Mouse (Mus musculus) G1E (cell line): Measurements from ENCODE around the gene Nlk.

ENCODE experiments used
- CTCF ChIP-seq: IDR thresholded peaks from 2 replicates; pipeline ENCODE4 v1.5.1; 2012; ENCODE audit warnings: low read depth, low read length, inconsistent platforms, mixed read lengths
- GATA1 ChIP-seq: IDR thresholded peaks from 2 replicates; pipeline ENCODE4 v1.6.1; 2012; ENCODE audit warnings: borderline replicate concordance, low read length, inconsistent platforms, mixed read lengths
- GATA2 ChIP-seq: IDR thresholded peaks from 2 replicates; pipeline ENCODE4 v1.6.1; 2012; ENCODE audit warnings: low read depth, low read length, inconsistent platforms, borderline replicate concordance
- POLR2AphosphoS5 ChIP-seq: IDR thresholded peaks from 2 replicates; pipeline ENCODE4 v1.6.1; 2012; ENCODE audit warnings: low read depth, low read length, inconsistent platforms; ENCODE audit not compliant: insufficient replicate concordance

DNA sequence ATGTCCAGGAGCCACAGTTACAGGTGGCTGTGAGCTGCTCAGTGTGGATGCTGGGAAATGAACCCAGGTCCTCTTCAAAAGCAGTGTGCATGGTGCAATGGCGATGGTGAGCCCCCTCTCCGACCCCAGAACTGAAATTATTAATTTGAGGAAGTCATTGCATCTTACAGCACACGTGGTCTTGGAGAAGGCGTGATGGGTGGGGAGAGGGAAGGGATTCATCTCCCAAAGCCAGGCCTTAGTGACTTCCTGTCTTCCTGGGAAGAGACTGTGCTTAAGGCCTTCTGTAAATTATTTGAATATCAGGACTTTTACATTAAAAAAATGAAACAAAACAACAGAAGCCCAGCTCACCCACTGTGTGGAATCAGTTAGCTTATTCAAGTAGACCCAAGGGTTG, 141.1 kb downstream of the Nlk start:
- TF ChIP-seq GATA1 (no peak), CTCF (no peak), GATA2 (no peak), POLR2AphosphoS5 (no peak)
